Mouse (Mus musculus) small intestine, adult 2 months (tissue): Measurements from ENCODE around the gene Klhdc8b.

Source experiments
- CTCF ChIP-seq: fragments of 200-500 bp; IDR thresholded peaks from 2 replicates; pipeline ENCODE4 v1.5.1; 2012; ENCODE audit warnings: low read depth, mild to moderate bottlenecking, control low read depth, inconsistent platforms, low read length, moderate library complexity, mixed read lengths; ENCODE audit not compliant: insufficient replicate concordance, insufficient read length; ENCODE audit errors: extremely low read depth
- POLR2A ChIP-seq: fragments of 200-500 bp; IDR thresholded peaks from 2 replicates; pipeline ENCODE4 v1.6.1; 2012; ENCODE audit warnings: low read depth, mild to moderate bottlenecking, control low read depth, inconsistent platforms, low read length, moderate library complexity

- no peak for TF ChIP-seq CTCF
- no peak for TF ChIP-seq POLR2A
Measured at GRCm38 (mm10) chr9:108491286-108491580, 29.9 kb upstream of the Klhdc8b start.
